Mouse (Mus musculus): ENCODE results near the gene Vcan.
"Not testable (repeated sequence)": the region's sequence is repeated elsewhere in the genome, so short reads cannot be mapped to it uniquely, and the experiment has no call there.

Vcan gene

GRCm38 (mm10) chr13:89741766-89742685 is at the start of gene Vcan:
Vcan (minus strand) TSS chr13:89742509.
- peak; percentile 68 for DNase-seq (ENCODE audit: low spot score)

GRCm38 (mm10) chr13:89791475-89791874 is 49.2 kb upstream of the Vcan start:
- peak; percentile 5 for DNase-seq (ENCODE audit: low spot score)

GRCm38 (mm10) chr13:89782886-89783285 is 40.6 kb upstream of the Vcan start:
- DNase-seq (ENCODE audit: low spot score): no peak

GRCm38 (mm10) chr13:89780276-89780675 is 38.0 kb upstream of the Vcan start:
- no peak for DNase-seq (ENCODE audit: low spot score)

- DNase-seq (ENCODE audit: low spot score): no peak
Measured at GRCm38 (mm10) chr13:89779208-89779911, 37.1 kb upstream of the Vcan start.

- no peak for DNase-seq (ENCODE audit: low spot score)
Measured at GRCm38 (mm10) chr13:89777764-89778163, 35.5 kb upstream of the Vcan start.

- no peak for DNase-seq (ENCODE audit: low spot score)
Measured at GRCm38 (mm10) chr13:89777146-89777545, 34.8 kb upstream of the Vcan start.

GRCm38 (mm10) chr13:89766551-89766950 is 24.2 kb upstream of the Vcan start:
- no peak for DNase-seq (ENCODE audit: low spot score)

- no peak for DNase-seq (ENCODE audit: low spot score)
Measured at GRCm38 (mm10) chr13:89765966-89766365, 23.7 kb upstream of the Vcan start.

- DNase-seq (ENCODE audit: low spot score): no peak
Measured at GRCm38 (mm10) chr13:89762339-89762738, 20.0 kb upstream of the Vcan start.

- DNase-seq (ENCODE audit: low spot score): no peak
Measured at GRCm38 (mm10) chr13:89756347-89756746, 14.0 kb upstream of the Vcan start.

GRCm38 (mm10) chr13:89750562-89750961 is 8.3 kb upstream of the Vcan start:
- not testable (repeated sequence) for DNase-seq (ENCODE audit: low spot score)

- DNase-seq (ENCODE audit: low spot score): no peak
Measured at GRCm38 (mm10) chr13:89743201-89743600, 892 bp upstream of the Vcan start.

- DNase-seq (ENCODE audit: low spot score): no peak
Measured at GRCm38 (mm10) chr13:89742686-89743200, 434 bp upstream of the Vcan start.

GRCm38 (mm10) chr13:89741116-89741551 is 1.2 kb downstream of the Vcan start:
- DNase-seq (ENCODE audit: low spot score): peak; percentile 46

- peak; percentile 93 for DNase-seq (ENCODE audit: low spot score)
Measured at GRCm38 (mm10) chr13:89740243-89741115, 1.8 kb downstream of the Vcan start.

- DNase-seq (ENCODE audit: low spot score): no peak
Measured at GRCm38 (mm10) chr13:89739696-89740242, 2.5 kb downstream of the Vcan start.

- DNase-seq (ENCODE audit: low spot score): peak; percentile 83
Measured at GRCm38 (mm10) chr13:89738776-89739695, 3.3 kb downstream of the Vcan start.

- DNase-seq (ENCODE audit: low spot score): no peak
Measured at GRCm38 (mm10) chr13:89738275-89738674, 4.0 kb downstream of the Vcan start.

GRCm38 (mm10) chr13:89735111-89735510 is 7.2 kb downstream of the Vcan start:
- DNase-seq (ENCODE audit: low spot score): no peak
